Mouse (Mus musculus) heart, postnatal 0 days (tissue): ENCODE measurements at regions not wholly inside any gene's neighbourhood (a gene's known extent, or its start where the extent isn't known, plus 50 kb on each side); places are given as distances from the start of the nearest gene placed in this dataset.

ENCODE experiments used
- ATAC-seq: fragments of 200-750 bp; cut with Nextera tagmentation; 2 replicates; pipeline ENCODE4 v1.8.0; 2017; ENCODE audit warnings: low read depth, moderate number of reproducible peaks, moderate library complexity; ENCODE audit not compliant: insufficient read depth
- DNase-seq: peaks from one replicate; pipeline ENCODE4 v3.0.0-alpha.2; 2016; ENCODE audit warnings: low spot score
- H3K27ac ChIP-seq: fragments of 300-500 bp; sonication (generic); 2 replicates; pipeline ENCODE4 v1.5.1; 2014; ENCODE audit warnings: low read depth, mild to moderate bottlenecking
- H3K27me3 ChIP-seq: fragments of 300-500 bp; sonication (generic); 2 replicates; pipeline ENCODE4 v1.6.1; 2014; ENCODE audit warnings: low read length, mixed read lengths; ENCODE audit not compliant: control insufficient read depth, insufficient read depth
- H3K36me3 ChIP-seq: fragments of 300-500 bp; sonication (generic); replicated peaks from 2 replicates; pipeline ENCODE4 v1.6.1; 2014; ENCODE audit warnings: low read length, mixed read lengths; ENCODE audit not compliant: control insufficient read depth, insufficient read depth
- H3K4me1 ChIP-seq: fragments of 300-500 bp; sonication (generic); 2 replicates; pipeline ENCODE4 v1.6.1; 2014; ENCODE audit warnings: antibody characterized with exemption; ENCODE audit not compliant: control insufficient read depth, insufficient read depth
- H3K4me2 ChIP-seq: fragments of 300-500 bp; sonication (generic); 2 replicates; pipeline ENCODE4 v1.6.1; 2014; ENCODE audit warnings: low read depth, mild to moderate bottlenecking, low read length, moderate library complexity
- H3K4me3 ChIP-seq: fragments of 300-500 bp; sonication (generic); 2 replicates; pipeline ENCODE4 v1.5.1; 2014; ENCODE audit warnings: low read depth, low read length
- H3K9ac ChIP-seq: fragments of 300-500 bp; sonication (generic); replicated peaks from 2 replicates; pipeline ENCODE4 v1.6.1; 2014; ENCODE audit warnings: low read depth, low read length, mixed read lengths
- H3K9me3 ChIP-seq: fragments of 300-500 bp; sonication (generic); replicated peaks from 2 replicates; pipeline ENCODE4 v1.6.1; 2016; ENCODE audit warnings: low read length; ENCODE audit not compliant: control insufficient read depth
- CTCF ChIP-seq: IDR thresholded peaks from 2 replicates; pipeline ENCODE4 v1.5.1; 2016; ENCODE audit warnings: antibody characterized with exemption, control low read depth, low read depth
- EP300 ChIP-seq: IDR thresholded peaks from 2 replicates; pipeline ENCODE4 v1.6.1; 2016; ENCODE audit warnings: antibody characterized with exemption, low read depth
- WGBS: fragments of 180-500 bp; shearing (Covaris S2); extraction: QIAGEN DNeasy Blood & Tissue Kit; methylation state at CpG from one replicate; pipeline ENCODE4 v1.1.7; 2014; 5-methylcytosine and 5-hydroxymethylcytosine counted together

DNA sequence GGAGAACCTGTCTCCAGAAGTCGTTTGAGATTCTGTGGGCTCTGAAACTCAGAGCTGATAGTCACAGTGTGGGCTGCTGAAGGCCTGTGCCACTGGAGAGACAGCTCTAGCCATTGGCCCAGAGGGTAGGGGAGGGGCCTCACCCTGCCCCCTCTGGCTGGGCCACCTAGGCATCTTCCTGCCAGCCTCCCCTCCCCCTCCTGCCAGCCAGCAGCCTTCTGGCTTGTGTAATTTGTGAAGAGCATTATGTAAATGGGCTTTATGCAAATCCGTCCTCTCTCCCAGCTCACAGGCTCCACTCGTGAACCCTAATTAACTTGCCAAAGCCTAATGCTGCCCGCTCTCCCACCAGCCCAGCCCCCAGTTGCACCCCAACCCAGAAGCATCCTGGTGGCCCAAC lies 211.0 kb downstream of the Cryba4 start:
- H3K4me1 ChIP-seq = no peaks in the 10 kb centered on the region
- no peak for ATAC-seq
- no peak overlapping the region for H3K4me2 ChIP-seq
- no peaks in the 10 kb centered on the region for H3K36me3 ChIP-seq
- H3K27ac ChIP-seq = no peak overlapping the region
- 18% methylated on average over 4 of the region's 4 CpGs for WGBS
- no peak overlapping the region for H3K4me3 ChIP-seq
- 0 out of 2 replicates have a peak, but pooled peaks cover 11% of the 10 kb centered on the region for H3K27me3 ChIP-seq
- TF ChIP-seq CTCF = no peak
- TF ChIP-seq EP300 = no peak
- H3K9me3 ChIP-seq = no peaks in the 10 kb centered on the region
- no peak overlapping the region for H3K9ac ChIP-seq
- no peak for DNase-seq

DNA sequence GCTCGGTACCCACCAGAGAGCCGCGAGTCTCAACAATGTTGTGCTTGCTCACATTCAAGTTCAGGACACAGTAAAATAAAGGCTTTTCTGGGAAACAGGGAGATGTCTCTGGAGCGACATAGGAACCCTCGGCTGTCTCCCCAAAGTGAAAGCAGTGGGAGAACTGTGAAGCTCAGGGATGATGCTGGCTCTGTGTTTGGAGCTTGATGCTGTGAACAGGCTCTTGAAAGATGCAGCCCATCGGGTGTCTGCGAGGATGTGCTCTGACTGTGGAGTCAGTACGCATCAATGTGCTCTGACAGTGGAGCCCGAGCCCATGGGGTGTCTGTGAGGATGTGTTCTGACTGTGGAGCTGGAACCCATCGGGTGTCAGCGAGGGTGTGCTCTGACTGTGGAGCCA lies 210.1 kb downstream of the Cryba4 start:
- no peak overlapping the region for H3K27ac ChIP-seq
- TF ChIP-seq CTCF (no peak), EP300 (no peak)

DNA sequence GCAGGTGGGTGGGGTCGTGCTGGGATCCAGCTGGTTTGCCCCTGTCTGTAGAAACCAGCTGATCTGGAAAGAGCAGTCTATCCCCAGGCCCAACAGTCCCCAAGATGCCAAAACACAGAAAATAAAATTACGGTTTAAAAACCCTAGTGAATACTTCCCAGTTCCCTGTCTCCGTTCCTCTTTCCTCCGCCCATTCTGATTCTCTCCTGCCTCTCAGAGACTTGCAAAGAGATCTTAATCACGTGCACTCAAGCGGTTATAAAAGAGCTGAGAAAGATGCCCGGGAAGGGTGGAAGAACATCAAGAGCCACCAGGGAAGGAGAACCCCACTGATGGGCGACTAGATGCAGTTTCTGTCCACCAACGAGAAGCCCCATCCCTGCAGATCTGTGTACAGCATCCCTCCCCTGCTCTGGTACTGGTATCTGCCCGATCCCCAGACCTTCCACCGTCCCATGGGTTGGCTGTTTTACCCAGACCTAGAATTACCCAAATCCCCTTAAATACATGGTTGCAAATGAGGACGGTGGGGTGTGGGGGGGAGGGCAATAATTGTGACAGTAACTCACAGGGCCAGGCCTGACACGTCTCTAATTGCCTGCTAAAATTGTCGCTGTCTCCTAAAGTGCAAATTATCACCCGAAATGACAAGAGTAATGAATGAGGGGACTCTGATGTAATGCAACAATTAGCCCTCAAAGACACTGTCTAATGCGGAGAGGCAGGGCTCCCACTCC lies 202.1 kb downstream of the Cryba4 start:
- Histone ChIP-seq H3K4me2 (no peak overlapping the region), H3K4me1 (no peaks in the 10 kb centered on the region), H3K9ac (no peak overlapping the region), H3K27me3 (peaks cover 11% of the 10 kb centered on the region; the same call in 1 of the 2 replicates), H3K27ac (no peak overlapping the region), H3K4me3 (no peak overlapping the region), H3K9me3 (no peaks in the 10 kb centered on the region), H3K36me3 (no peaks in the 10 kb centered on the region)
- no peak for DNase-seq
- WGBS = 31% methylated on average over 16 of the region's 16 CpGs
- TF ChIP-seq EP300 (no peak), CTCF (no peak)
- ATAC-seq = no peak

More for the DNA sequence above, 210.1 kb downstream of the Cryba4 start:
- Histone ChIP-seq H3K9ac (no peak overlapping the region), H3K9me3 (no peaks in the 10 kb centered on the region), H3K4me1 (no peaks in the 10 kb centered on the region), H3K4me2 (no peak overlapping the region), H3K4me3 (no peak overlapping the region), H3K36me3 (no peaks in the 10 kb centered on the region), H3K27me3 (0 out of 2 replicates have a peak, but pooled peaks cover 12% of the 10 kb centered on the region)
- DNase-seq (no peak), ATAC-seq (no peak)
- WGBS = 83% methylated on average over 11 of the region's 11 CpGs

DNA sequence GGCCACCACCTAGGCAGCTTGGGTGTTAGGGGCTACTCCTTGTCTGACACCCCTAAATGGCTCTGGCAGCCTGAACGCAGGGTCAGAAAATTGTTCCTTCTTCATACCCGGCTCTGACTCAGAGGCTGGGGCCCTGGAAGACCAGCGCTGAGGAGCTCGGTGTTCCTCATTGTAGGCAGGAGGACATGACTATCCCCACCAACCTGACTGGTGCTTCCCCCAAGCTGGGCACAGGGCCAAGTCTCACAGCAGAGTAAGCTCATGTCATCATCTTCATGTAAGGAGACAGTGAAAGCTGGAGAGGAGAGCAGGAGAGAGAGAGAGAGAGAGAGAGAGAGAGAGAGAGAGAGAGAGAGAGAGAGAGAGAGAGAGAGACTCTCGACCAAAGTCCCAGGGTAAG lies 201.4 kb downstream of the Cryba4 start:
- H3K36me3 ChIP-seq = no peaks in the 10 kb centered on the region
- ATAC-seq = no peak
- H3K27me3 ChIP-seq = peaks cover 11% of the 10 kb centered on the region; the same call in 1 of the 2 replicates
- no peaks in the 10 kb centered on the region for H3K4me1 ChIP-seq
- TF ChIP-seq CTCF = no peak
- no peak for TF ChIP-seq EP300
- no peak overlapping the region for H3K27ac ChIP-seq
- no peak overlapping the region for H3K9ac ChIP-seq
- 28% methylated on average over 5 of the region's 5 CpGs for whole genome bisulfite sequencing
- no peak overlapping the region for H3K4me2 ChIP-seq
- no peaks in the 10 kb centered on the region for H3K9me3 ChIP-seq
- DNase-seq = no peak
- H3K4me3 ChIP-seq = no peak overlapping the region

DNA sequence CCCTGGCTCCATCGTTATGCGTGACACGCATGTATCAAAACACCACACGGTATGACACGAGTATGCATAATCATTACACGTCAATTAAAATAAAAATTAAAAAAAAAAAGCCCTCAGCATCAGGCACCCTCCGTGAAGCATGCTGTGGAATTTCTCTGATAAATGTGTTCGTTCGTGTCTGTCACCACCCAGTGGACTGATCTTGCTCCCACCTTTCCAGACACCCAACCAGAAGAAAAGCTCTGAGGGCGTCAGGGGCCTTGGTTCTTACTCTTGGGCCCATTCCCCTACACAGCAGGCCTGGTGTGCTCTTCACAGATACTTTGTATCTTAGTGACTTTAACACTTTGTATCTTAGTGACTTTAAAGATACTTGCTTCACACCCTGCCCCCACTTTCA lies 200.5 kb downstream of the Cryba4 start:
- no peak overlapping the region for H3K4me2 ChIP-seq
- H3K27ac ChIP-seq = no peak overlapping the region
- no peaks in the 10 kb centered on the region for H3K36me3 ChIP-seq
- peaks cover 10% of the 10 kb centered on the region; the same call in 1 of the 2 replicates for H3K27me3 ChIP-seq
- ATAC-seq (no peak), DNase-seq (no peak)
- H3K4me3 ChIP-seq = no peak overlapping the region
- no peak overlapping the region for H3K9ac ChIP-seq
- WGBS = 67% methylated on average over 10 of the region's 10 CpGs
- no peaks in the 10 kb centered on the region for H3K9me3 ChIP-seq
- H3K4me1 ChIP-seq = no peaks in the 10 kb centered on the region
- TF ChIP-seq EP300 = no peak
- TF ChIP-seq CTCF = no peak
